ENCODE assay signal across 28 mouse cellular contexts in the genomic region with DNA sequence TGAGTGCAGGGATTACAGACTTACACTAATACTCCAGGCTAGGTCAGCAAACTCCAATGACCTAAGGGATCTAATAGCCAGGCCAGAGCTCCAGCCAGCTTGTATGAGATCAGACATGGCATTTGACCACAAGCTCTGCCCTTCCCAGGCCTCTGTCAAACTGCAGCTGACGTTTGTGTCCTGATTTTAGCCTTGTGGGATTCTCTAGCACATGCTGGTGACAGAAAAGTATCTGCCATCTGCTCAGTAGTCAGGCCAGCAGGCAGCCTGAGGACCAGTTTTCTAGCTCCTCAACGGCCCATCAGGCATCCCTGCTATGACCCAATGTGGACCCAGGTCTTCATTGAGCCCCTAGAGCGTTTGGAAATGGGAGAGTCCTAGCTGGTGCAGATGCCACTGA.
DNase-seq lines count a peak whose midpoint lies in the region; ATAC-seq and TF ChIP-seq lines count a peak whose summit lies in the region.
"Had no signal": no experiment of that assay in that cellular context is flagged by ENCODE, and none has a peak within 500 bp of the region (broad histone marks: within the 10 kb centered on the region; RNA-seq: fewer than 3 reads in every experiment).

No protein-coding gene starts in this region.

- H3K4me3 ChIP-seq in stomach, postnatal 0 days (ENCODE audit: low read depth, low read length): no peak overlapping the region
- H3K4me3 ChIP-seq in neural tube, embryonic 15.5 days (replicated peaks): no peak overlapping the region
- H3K4me3 ChIP-seq: embryonic facial prominence, embryonic 12.5 days; hindbrain, embryonic 13.5 days; layer of hippocampus, adult 2 months; megakaryocyte, embryonic 14.5 days; neural tube, embryonic 13.5 days had no signal

- H3K27ac ChIP-seq in stomach, postnatal 0 days (replicated peaks): no peak overlapping the region
- H3K27ac ChIP-seq in neural tube, embryonic 15.5 days (replicated peaks): no peak overlapping the region
- H3K27ac ChIP-seq: embryonic facial prominence, embryonic 12.5 days; hindbrain, embryonic 13.5 days; layer of hippocampus, adult 2 months; neural tube, embryonic 13.5 days had no signal

- H3K4me2 ChIP-seq in stomach, postnatal 0 days (replicated peaks; ENCODE audit: low read depth): no peak overlapping the region
- H3K4me2 ChIP-seq in neural tube, embryonic 15.5 days: no peak overlapping the region
- H3K4me2 ChIP-seq: embryonic facial prominence, embryonic 12.5 days; heart, embryonic 11.5 days; hindbrain, embryonic 13.5 days; neural tube, embryonic 13.5 days had no signal

- DNase-seq in frontal cortex, postnatal 10 days (ENCODE audit: low spot score in 2 of 2): no peak
- peak; percentile 99 for DNase-seq in brain, adult 2 months (ENCODE audit: low read depth, low spot score)
- peak; percentile 92 for DNase-seq in cerebellum, adult 9-11 months
- DNase-seq in gastrocnemius, postnatal 25 days: peak; percentile 68
- DNase-seq in stomach, postnatal 0 days (ENCODE audit: low spot score): no peak
- no peak for DNase-seq in urinary bladder, postnatal 10 days (ENCODE audit: low spot score)
- DNase-seq: adrenal gland, postnatal 25 days; heart, postnatal 14 days; kidney, adult 2 months; kidney, postnatal 10 days; left cerebral cortex, postnatal 4 days; liver; lung, adult 18-20 months; lung, postnatal 14 days; midbrain, embryonic 14.5 days; right cerebral cortex, postnatal 4 days; thymus, postnatal 14 days had no signal

- H3K9me3 ChIP-seq in stomach, postnatal 0 days (ENCODE audit: control insufficient read depth, low read length): no peaks in the 10 kb centered on the region
- H3K9me3 ChIP-seq in neural tube, embryonic 15.5 days (replicated peaks): no peaks in the 10 kb centered on the region
- H3K9me3 ChIP-seq: embryonic facial prominence, embryonic 12.5 days; hindbrain, embryonic 13.5 days; neural tube, embryonic 13.5 days had no signal

- no peaks in the 10 kb centered on the region for H3K4me1 ChIP-seq in stomach, postnatal 0 days (replicated peaks; ENCODE audit: control insufficient read depth, insufficient read depth)
- H3K4me1 ChIP-seq in neural tube, embryonic 15.5 days: peaks cover 22% of the 10 kb centered on the region
- H3K4me1 ChIP-seq: megakaryocyte, embryonic 14.5 days had no signal

- no peaks in the 10 kb centered on the region for H3K27me3 ChIP-seq in stomach, postnatal 0 days (ENCODE audit: control insufficient read depth, insufficient read depth, low read length)
- H3K27me3 ChIP-seq in neural tube, embryonic 15.5 days (replicated peaks): no peaks in the 10 kb centered on the region
- H3K27me3 ChIP-seq: embryonic facial prominence, embryonic 12.5 days; hindbrain, embryonic 13.5 days; megakaryocyte, embryonic 14.5 days; neural tube, embryonic 13.5 days had no signal

- peak; percentile 27; the same call in 1 of the 2 replicates for ATAC-seq in frontal cortex, adult (ENCODE audit: low TSS enrichment)
- no peak for ATAC-seq in stomach, postnatal 0 days (ENCODE audit: low FRiP score, low TSS enrichment)
- no peak for ATAC-seq in neural tube, embryonic 15.5 days (ENCODE audit: low FRiP score)
- ATAC-seq: CD4-positive, CD25-positive, alpha-beta regulatory T cell, adult 4 months; forebrain, embryonic 16.5 days; inflammation-experienced regulatory T-cells, adult 6 months had no signal

- H3K9ac ChIP-seq in stomach, postnatal 0 days (ENCODE audit: low read length): no peak overlapping the region
- no peak overlapping the region for H3K9ac ChIP-seq in neural tube, embryonic 15.5 days (replicated peaks)
- H3K9ac ChIP-seq: embryonic facial prominence, embryonic 12.5 days; hindbrain, embryonic 13.5 days; neural tube, embryonic 13.5 days had no signal

- WGBS in stomach, postnatal 0 days: 78% methylated on average over 3 of the region's 3 CpGs
- 84% methylated on average over 3 of the region's 3 CpGs for WGBS in neural tube, embryonic 15.5 days

- TF ChIP-seq EP300 in stomach, postnatal 0 days (optimal IDR thresholded peaks at IDR 0.05): no peak

- no peak for TF ChIP-seq CTCF in stomach, postnatal 0 days (IDR thresholded peaks at IDR 0.05; ENCODE audit: low read depth)

- H3K36me3 ChIP-seq in stomach, postnatal 0 days (ENCODE audit: control insufficient read depth, insufficient read depth, low read length): no peaks in the 10 kb centered on the region
- H3K36me3 ChIP-seq in neural tube, embryonic 15.5 days: no peaks in the 10 kb centered on the region
- H3K36me3 ChIP-seq: embryonic facial prominence, embryonic 12.5 days had no signal

Comparison
In these comparisons a context has a peak if more than half of its experiments do, and no peak if none do; other contexts are left out.
1. DNase-seq: peak in brain, adult 2 months (single experiment), cerebellum, adult 9-11 months (single experiment) and gastrocnemius, postnatal 25 days (single experiment); none in frontal cortex, postnatal 10 days (0 of 2), stomach, postnatal 0 days (single experiment) and urinary bladder, postnatal 10 days (single experiment).